Mouse (Mus musculus) left cerebral cortex, adult 18-20 months (tissue): ENCODE measurements around the gene Dennd5b. TPM values are rescaled to one million over a fixed set of nuclear protein-coding genes. Genes with fewer than 3 reads are reported as not detected.
"Not testable (repeated sequence)": the region's sequence is repeated elsewhere in the genome, so short reads cannot be mapped to it uniquely, and the experiment has no call there.

Experiments used
- DNase-seq, 2 experiments: peaks; one replicate each; pipeline ENCODE4 v3.0.0; 2021 to 2022; ENCODE audit warnings: low spot score in 2 of 2, mixed read lengths in 1 of 2
- total RNA-seq, 2 experiments: library from RNA; stranded (reverse); gene quantifications; 2 replicates each; pipeline ENCODE4 v1.2.3; 2021

Gene Dennd5b
- total RNA-seq, 2 experiments from 2014 or later, result 61.8 to 62.2 TPM

DNA sequence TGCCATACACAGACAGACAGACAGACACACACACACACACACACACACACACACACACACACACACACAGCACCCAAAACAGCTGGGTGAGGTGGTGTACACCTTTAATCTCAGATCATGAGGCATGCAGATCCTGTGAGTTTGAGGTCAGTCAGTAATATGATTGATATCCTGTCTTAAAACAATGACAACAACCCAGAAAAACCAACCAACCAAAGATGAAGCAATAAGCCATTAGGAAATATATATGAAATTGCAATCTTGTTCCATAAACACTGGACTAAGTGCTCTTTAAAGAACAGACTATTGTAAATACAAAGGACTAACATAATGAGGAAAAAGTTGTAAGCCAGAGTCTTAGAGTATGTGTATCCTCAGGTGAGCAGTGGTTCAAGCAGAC is 70.1 kb downstream of the Dennd5b start:
- DNase-seq, result no peak

DNA sequence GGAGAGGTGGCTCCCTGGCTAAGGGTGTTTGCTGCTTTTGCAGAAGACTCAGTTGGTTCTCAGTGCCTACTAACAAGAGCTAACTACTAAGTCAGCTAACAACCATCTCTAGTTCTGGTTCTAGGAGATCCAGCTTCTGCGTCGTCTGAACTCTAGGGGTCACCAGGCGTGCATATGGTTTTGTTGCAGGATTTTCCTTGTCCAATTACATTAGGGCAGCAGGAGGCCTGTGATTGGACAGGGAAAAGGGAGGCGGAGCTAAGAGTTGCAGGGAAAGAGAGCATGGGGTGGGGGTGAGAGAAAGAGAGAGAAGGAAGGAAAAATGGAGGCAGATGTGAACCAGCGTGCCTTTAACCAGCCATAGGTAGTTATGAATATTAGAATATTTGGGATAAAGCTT is 83.0 kb downstream of the Dennd5b start:
- no peak for DNase-seq

DNA sequence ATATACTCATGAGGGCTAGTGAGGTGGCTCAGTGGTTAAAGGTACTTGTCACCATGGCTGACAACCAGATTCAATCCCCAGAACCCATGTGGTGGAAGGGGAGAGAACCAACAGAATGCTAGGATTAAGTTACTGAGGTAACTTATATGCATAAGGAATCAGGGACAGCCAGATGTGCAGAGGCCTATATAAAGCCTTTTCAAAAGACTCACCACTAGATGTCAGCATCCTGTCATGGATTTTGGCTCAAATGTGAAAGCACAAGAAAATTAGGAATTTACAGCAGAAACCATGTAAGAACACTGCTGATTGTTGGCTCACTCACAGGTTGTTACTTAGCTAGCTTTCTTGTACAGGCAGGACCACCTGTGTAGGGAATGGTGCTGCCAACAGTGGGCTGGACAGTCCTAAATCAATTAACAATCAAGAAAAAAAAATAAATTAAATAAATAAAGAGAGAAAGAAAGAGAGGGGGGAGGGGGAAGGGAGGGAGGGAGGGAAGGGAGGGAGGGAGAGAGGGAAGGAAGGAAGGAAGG is 90.6 kb downstream of the Dennd5b start:
- DNase-seq, result peak in 1 of 2 experiments; percentile 6

DNA sequence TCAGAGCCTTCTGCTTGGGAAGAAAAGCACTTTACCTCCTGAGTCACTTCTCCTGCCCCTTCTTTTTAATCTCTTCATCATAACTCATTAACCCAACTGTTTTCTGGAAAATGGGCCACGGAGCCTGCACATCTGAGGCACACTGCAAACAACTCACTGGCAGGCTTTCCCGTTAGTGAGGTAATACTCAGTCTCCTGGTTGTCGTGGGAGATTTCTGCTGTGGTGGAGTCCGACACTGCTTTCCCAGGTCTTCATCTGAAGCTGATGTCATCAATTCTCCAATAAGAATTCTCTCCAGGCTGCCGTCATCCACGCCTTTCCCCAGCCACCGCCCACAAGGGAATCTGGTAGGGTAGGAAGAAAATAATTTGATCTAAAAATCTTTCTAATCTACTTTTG is 96.5 kb downstream of the Dennd5b start:
- DNase-seq, result no peak

GRCm38 (mm10) chr6:148994327-148994999 is 107.0 kb downstream of the Dennd5b start:
- DNase-seq, result no peak

GRCm38 (mm10) chr6:148993117-148994077 is 108.1 kb downstream of the Dennd5b start:
- DNase-seq, result no peak

DNA sequence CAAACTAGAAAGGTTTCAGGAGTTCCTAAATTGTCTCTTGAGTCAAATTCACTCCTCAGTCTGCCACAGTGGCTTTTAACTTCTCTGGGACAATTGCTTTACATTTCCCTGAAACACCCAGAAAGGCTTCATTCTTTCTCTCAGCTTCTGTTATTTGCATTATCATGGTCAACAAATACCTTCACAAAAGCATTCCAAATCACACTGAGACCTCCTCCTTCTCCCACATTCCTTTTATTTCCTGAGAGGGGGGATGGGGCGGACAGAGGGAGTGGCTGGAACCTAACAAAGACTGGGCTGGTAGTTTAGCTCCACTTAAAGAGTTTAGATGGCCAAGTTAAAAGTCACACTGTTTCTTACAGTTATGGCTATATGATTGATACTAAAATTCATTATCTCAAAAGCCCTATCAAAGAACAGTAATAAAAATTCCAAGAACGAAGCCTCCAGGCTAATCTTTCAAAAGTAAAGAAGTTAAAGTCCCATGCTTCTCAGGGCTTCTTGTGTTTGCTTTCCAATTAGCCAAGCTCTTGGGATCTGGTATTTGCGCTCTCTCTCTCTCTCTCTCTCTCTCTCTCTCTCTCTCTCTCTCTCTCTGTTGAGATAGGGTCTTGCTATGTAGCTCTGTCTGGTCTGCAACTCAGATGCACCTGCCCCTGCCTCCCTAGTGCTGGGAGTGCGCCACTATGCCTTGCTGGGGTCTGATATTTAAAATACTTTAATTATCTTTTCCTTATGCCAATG is 108.9 kb downstream of the Dennd5b start:
- no peak for DNase-seq

DNA sequence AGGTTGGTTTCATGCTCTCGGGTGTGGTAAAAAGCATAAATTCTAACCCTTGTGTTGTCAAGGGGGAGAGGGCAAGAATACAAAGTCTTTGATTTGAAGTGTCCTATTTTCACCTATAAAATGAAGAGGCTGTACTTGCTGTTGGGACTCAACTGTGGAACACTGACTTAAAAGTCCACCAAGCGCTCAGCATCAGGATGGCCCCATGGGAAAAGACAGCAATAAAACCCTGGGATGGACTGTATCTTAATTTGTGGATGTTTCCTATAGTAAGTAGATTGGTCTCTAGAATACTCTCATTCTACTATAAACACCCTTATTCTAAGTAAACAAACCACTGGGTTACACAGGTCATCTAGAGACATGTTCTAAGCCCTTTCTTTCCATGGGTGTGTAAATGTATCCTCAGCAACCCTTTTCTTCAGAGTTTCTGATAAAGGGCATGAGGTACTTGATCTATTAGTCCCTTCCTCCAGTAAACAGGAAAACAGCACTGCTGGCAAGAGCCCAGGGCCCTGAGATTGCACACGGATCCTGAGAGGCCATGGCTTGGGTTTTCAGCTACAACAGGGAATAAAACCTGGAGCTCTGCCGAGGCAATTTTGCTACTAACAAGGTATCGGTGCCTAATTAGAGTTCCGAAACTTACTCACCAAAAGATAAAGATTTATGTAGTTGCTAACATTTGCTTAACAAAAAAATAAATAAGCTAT is 109.7 kb downstream of the Dennd5b start:
- no peak for DNase-seq

DNA sequence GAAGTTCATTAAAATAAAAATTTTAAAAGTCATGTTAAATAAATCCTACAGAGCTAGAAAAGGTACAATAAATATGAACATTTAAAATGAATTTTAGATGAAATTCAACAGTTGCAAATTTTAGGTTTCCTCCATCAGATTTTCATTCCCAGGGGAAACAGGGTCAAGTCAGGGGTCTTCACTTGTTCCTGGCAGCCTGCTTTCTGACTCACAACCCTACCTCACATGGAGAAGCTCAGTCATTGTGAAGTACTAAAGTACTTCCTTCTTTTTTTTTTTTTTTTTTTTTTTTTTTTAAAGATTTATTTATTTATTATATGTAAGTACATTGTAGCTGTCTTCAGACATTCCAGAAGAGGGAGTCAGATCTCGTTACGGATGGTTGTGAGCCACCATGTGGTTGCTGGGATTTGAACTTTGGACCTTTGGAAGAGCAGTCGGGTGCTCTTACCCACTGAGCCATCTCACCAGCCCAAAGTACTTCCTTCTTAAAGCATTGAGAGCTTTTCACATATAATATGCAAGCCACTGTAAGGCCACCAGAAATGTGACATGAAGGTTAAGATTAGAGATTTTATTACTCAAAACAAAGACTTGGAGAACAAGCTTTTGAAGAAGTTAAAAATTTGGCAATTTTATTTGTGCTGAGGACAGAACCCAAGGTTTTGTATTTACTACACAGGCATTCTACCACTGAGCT is 111.5 kb downstream of the Dennd5b start:
- not testable (repeated sequence) for DNase-seq

DNA sequence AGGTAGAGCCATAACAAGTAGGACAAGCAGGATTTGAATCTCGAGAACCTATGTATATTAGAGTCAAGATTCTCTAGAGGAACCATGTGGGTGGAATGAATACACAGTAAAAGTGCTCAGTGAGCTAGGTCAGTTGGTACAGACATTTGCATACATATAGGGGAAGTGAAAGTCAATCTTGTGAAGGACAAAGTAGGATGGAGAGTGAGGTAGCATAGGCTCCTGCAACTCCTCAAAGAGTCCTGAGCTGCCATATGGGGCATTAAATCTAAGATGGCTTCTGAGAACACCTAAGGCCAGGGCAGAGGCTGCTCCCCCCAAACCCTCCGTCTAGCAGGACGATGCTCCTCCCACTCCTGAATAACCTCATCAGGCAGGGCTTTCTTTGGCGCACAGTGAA is 115.5 kb downstream of the Dennd5b start:
- no peak for DNase-seq

DNA sequence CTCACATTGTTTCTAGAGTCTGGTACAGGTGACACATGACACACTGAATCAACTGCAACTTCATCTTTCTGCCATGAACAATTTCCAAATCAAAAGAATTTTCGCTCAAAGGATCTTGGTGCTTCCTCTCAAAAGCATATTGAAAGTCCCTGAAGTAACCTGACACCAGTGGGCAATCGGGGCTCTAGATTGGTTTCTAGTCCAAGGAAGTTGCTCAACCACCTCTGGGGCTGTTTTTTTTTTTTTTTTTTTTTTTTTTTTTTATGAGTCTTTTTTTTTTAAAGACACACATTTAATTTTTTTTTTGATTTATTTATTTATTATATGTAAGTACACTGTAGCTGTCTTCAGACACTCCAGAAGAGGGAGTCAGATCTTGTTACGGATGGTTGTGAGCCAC is 121.0 kb downstream of the Dennd5b start:
- DNase-seq, result no peak

DNA sequence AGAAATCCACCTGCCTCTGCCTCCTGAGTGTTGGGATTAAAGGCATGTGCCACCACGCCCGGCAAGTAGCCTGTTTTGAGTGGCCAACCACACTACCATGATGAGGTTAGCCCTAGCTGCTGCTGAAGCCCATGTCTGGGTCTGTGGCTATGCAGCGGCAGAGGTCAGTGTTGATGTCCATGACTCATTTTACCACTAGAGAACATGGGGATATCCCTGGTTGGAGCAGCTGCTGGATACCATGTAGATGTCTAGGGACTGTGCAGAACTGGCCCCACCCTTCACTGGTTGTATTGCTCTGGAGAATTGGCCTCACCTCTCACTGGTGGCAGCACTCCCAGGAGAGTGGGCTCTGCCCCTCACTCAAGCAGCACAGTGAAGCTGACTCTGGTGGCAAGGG is 126.4 kb downstream of the Dennd5b start:
- DNase-seq, result no peak

DNA sequence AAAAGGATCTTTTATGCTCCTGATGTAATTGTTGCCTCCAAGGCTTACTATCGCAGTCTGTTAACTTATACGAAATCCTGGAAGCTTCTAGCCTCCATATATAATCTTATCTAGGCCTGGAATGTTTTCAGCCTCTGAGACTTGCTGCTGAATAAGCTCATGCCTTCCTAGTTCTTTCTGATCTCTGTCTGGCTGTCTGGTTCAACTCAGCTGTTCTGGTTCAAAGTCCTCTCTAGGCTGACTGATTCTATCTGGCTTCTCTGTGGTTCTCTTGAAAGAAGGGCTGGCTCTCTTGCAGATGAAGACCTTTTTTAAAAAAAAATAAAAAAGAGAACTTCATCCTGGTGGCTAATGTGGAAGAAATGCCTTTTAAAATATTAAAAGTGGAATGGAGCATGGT is 128.6 kb downstream of the Dennd5b start:
- DNase-seq, result no peak

- no peak for DNase-seq
These were observed 129.2 kb downstream of the Dennd5b start for GRCm38 (mm10) chr6:148972059-148972848.

GRCm38 (mm10) chr6:148971385-148971940 is 130.0 kb downstream of the Dennd5b start:
- no peak for DNase-seq

DNA sequence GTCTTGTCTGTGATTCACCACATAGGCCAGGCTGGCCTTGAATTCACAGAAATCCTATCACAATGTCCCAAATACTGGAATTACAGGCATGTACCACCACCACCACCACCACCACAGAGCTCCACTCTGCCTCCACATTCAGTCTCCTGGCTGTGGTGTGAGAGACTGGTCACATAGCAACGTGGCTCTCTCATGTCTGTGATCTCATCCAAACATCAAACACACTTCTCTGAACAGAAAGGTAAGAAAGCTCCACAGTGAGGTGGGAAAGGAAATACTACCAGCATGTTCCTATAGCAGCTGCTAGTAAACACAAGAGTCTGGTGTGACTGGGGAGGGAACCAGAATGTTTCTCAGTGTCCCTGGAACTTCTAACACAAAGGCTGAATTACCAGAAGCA is 140.2 kb downstream of the Dennd5b start:
- no peak for DNase-seq

DNA sequence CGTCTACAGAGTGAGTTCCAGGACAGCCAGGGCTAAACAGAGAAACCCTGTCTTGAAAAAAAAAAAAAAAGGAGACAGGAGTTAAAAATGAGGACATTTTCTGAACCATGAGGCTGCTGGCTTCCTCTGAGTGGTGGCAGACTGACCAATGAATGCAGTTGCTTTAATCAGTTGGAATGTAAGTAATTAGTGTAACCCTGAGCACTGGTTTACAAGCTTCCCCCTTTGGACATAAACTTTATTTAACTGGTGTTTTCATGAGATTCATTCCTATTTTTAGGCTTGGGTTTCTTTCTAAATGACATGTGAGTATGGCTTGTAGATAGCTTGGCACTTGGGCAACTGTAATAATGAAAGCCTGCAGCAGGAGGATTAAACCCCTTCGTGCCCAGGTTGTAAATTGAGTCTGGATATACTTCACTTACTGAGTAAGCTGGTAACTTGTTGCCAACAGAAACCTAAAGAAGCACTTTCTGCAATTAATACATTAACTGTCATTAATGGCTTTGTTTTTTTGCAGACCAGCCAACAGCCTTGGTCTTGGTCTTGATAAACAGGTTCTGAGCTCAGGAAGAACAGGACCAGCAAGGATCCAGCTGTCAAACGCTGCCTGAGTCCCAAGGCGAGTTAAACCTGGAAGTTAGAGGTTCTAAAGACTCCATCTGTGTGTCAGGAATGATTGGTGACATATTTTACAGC is 141.8 kb downstream of the Dennd5b start:
- no peak for DNase-seq

GRCm38 (mm10) chr6:148958712-148959111 is 142.8 kb downstream of the Dennd5b start:
- DNase-seq, result no peak
